In genomic region chr9:73331066-73331465, GRCm38 (mm10) we compare ENCODE assay signal across 24 mouse cellular contexts.
"Had no signal": no experiment of that assay in that cellular context is flagged by ENCODE, and none has a peak within 500 bp of the region (broad histone marks: within the 10 kb centered on the region; RNA-seq: fewer than 3 reads in every experiment).

No protein-coding gene starts in this region.

- DNase-seq: cerebellum, postnatal 25 days; cerebellum, postnatal 36 days; embryo, embryonic 11 days; forebrain, postnatal 0 days; gastrocnemius, adult 2 months; gastrocnemius, postnatal 10 days; gastrocnemius, postnatal 14 days; gastrocnemius, postnatal 25 days; gastrocnemius, postnatal 36 days; heart, adult 11 months; heart, adult 18-20 months; heart, adult 2 months had no signal

- H3K4me1 ChIP-seq: embryonic facial prominence, embryonic 10.5 days; embryonic facial prominence, embryonic 12.5 days; embryonic facial prominence, embryonic 13.5 days; embryonic facial prominence, embryonic 15.5 days; forebrain, embryonic 10.5 days; forebrain, embryonic 12.5 days; forebrain, embryonic 13.5 days; forebrain, embryonic 15.5 days; heart, embryonic 10.5 days had no signal

- H3K9me3 ChIP-seq: embryonic facial prominence, embryonic 10.5 days; embryonic facial prominence, embryonic 12.5 days; embryonic facial prominence, embryonic 13.5 days; embryonic facial prominence, embryonic 15.5 days; forebrain, embryonic 10.5 days; forebrain, embryonic 12.5 days; forebrain, embryonic 13.5 days; forebrain, embryonic 15.5 days; heart, embryonic 10.5 days had no signal

- H3K9ac ChIP-seq: embryonic facial prominence, embryonic 12.5 days; embryonic facial prominence, embryonic 13.5 days; embryonic facial prominence, embryonic 15.5 days; forebrain, embryonic 12.5 days; forebrain, embryonic 13.5 days; forebrain, embryonic 15.5 days; forebrain, postnatal 0 days had no signal

- H3K4me3 ChIP-seq: embryonic facial prominence, embryonic 10.5 days; embryonic facial prominence, embryonic 12.5 days; embryonic facial prominence, embryonic 13.5 days; embryonic facial prominence, embryonic 15.5 days; erythroblast, embryonic 14.5 days; forebrain, embryonic 10.5 days; forebrain, embryonic 12.5 days; forebrain, embryonic 13.5 days; forebrain, embryonic 15.5 days; gastrocnemius, adult 2 months; heart, adult 2 months; heart, embryonic 10.5 days had no signal

- ATAC-seq: forebrain, embryonic 13.5 days; forebrain, embryonic 14.5 days; forebrain, embryonic 15.5 days; forebrain, embryonic 16.5 days; forebrain, postnatal 0 days had no signal

- H3K27ac ChIP-seq: embryonic facial prominence, embryonic 10.5 days; embryonic facial prominence, embryonic 12.5 days; embryonic facial prominence, embryonic 13.5 days; embryonic facial prominence, embryonic 15.5 days; forebrain, embryonic 10.5 days; forebrain, embryonic 12.5 days; forebrain, embryonic 13.5 days; forebrain, embryonic 15.5 days; gastrocnemius, adult 2 months; heart, adult 2 months; heart, embryonic 10.5 days had no signal

- H3K36me3 ChIP-seq: embryonic facial prominence, embryonic 10.5 days; embryonic facial prominence, embryonic 12.5 days; embryonic facial prominence, embryonic 13.5 days; embryonic facial prominence, embryonic 15.5 days; forebrain, embryonic 10.5 days; forebrain, embryonic 12.5 days; forebrain, embryonic 15.5 days; heart, embryonic 10.5 days had no signal
